Mouse (Mus musculus): ENCODE measurements around the gene Slc35d3.

The Slc35d3 gene

DNA sequence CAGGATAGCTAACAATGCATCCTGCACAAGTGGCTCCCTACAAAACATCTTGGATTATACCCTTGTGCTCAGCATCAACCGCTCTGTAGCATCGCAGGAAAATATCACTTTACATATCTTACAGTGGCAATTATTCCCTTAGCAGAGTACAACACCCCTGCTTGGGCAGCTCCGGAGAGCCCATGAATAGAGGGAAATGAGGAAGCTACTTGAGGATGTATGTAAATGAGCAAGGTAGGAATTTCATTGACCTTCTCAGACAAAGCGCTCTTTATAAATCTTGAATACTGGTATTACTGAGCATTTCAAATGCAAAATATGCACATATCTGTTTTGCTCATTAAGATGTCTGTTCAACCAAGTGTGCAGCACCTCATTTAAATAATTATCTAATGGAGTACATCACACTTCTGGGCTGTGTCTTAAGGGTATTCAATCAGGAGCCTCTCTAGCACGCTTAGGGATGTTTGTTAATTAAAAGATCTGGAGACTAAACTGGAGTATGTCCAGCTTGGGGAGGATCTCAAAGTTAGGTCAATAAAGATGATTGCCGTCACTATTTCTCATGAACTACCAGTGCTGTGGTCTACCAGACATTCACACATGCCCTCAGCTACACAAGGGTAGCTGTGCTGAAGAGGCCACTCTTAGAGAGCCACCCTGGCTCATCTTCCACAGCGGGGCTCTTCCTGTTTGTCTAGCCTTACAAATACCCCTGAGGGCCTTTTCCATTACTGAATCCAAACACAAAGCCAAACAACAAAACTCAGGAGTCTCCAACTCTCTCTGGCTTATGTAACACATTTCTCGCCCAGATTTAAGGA is 15.2 kb downstream of the Slc35d3 start:
- DNase-seq (ENCODE audit: inconsistent age in 2 of 2, low spot score in 1 of 2): no peak

DNA sequence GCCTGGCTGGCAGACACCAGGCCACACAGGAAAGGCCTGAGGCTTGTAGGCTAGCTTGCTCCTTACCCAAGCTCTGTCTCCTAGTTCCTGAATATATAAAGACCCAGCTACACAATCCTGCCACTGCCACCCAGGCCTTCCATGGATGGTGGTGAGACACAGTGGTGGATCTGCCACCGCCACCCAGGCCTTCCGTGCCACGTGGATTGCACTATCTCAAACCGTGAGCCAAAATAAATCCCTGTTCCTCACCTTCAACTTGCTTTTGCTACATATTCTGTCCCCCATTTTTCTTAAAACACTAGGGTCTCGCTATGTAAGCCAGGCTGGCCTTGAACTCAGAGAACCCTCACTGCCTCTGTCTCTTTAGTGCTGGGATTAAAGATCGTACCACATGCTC is 17.0 kb downstream of the Slc35d3 start:
- DNase-seq (ENCODE audit: inconsistent age in 2 of 2, low spot score in 1 of 2): no peak

DNA sequence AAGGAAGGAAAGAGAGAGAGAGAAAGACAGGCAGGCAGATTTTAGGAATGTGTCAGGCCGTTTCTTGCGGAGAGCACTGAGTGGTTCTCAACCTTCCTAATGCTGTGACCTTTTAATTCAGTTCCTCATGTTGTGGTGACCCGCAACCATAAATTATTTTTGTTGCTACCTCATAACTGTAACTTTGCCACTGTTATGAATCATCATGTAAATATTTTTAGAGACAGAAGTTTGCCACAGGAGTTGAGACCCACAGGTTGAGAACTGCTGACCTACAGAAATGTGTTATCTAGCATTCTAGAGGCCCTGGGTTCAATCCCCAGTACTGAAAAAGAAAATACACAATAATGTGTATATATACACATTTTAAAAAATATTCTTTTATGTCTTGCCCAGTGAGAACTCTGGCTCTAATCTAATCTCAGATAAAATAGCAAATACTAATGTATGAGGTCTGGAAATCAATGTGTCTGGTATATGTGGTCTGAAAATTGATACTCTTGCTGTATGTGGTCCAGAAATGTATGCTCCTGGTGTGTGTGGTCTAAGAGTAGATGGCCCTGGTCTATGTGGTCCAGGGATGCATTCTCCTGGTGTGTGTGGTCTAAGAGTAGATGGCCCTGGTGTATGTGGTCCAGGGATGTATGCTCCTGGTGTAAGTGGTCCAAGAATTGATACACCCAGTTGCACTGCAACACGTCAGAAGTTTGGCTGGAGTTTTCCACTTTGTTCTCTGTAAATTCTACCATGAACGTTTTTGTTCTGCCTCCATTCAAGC is 20.0 kb downstream of the Slc35d3 start:
- no peak for DNase-seq (ENCODE audit: inconsistent age in 2 of 2, low spot score in 1 of 2)

DNA sequence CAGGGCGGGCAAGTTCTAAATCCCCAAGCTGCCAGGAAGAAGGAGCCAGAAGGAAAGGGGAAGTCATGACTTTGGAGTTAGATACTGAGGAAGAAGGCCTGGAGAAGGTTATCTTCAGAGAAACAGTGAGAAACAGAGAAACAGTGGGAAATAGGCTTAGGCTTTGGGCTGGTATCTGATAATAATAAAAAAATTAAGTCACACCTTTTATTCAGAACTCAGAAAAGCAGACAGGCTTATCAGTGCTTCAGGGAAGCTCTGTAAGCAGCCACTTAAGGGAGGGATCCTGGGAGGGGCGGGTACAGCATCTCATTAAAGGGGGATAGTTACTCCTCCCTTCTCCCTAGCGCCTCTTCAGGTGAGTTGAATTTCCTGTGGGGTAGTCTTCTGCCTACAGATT is 30.3 kb downstream of the Slc35d3 start:
- DNase-seq (ENCODE audit: inconsistent age in 2 of 2, low spot score in 1 of 2): no peak

DNA sequence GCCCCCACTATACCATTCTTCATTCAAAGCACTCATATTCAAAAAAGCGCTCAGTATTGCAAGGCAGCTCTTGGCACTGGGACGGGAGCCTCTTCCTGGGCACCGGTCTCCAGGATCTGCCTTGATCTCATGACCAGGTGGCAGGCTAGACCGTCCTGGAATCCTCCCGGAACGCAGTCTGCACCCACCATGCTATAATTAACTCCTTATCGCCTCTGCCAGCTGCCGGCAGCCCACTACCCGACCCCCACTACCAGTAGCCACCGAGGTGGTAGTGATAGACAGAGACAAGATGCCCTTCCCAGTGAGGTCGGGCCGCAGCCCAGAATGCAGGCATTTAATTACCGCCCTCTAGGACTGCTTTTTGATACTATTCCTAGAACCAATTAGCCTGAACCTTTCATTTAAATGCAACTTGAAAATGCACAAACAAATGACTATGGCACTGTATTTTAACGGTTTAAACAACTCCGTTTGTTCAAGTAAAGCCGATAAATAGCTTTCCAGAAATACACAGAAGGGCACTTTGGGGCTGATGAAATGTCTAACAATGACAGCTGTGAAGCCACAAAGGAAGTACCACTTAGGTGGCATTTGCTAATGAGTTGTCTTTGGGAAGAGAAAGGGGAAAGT is 32.4 kb downstream of the Slc35d3 start:
- no peak for DNase-seq (ENCODE audit: inconsistent age in 2 of 2, low spot score in 1 of 2)

DNA sequence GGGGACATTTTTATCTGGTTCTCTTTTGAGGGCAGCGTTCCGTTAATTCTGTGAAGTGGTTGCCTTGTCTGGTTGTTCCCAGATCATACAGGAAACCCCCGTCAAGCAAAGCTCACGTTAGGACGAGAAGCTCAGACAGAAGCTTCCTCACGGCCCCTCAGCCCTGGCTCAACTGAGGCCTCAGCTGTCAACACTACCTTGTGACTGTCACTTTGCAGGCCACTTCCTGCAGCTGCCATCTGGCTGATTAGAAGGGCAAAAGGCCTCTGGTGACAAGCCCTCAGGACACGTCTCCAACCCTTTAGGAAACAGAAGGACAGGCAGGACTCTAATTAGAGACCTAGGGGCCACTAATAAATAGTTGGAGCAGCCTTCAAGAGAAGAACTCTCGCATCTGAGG is 35.9 kb downstream of the Slc35d3 start:
- DNase-seq (ENCODE audit: inconsistent age in 2 of 2, low spot score in 1 of 2): peak; percentile 12 to 28

DNA sequence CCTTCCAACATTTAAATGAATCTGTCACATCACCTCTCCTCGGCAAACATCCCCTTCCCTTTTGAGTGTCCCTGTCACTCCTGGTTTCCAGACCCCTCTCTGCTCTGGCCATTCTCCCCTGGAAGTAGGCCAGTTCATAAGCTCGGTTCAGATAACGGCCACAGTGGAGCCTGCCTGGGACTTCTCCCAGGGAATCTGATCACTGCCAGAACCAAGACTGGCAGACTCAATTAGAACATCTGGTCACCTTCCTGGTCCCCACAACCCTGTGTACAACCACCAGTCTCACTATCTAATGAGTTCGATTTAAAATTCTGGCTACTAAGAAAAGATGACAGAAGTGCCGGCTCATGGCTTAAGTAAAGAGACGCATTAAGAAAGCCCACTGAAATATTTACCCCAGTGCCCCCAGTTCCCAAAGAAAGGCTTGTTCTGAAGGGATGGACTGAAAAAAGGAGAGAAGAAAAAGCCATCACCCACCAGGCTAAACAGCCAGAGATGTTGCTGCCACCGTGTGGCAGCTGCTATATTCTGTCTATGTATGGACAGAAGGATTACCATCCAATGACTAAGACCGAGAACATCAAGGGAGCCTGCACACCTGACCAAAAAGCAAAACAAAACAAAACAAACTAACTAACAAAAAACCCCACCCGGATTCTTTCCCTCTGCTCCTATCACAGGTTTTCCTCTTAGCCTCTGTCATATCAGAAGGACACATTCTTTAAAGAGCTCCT is 39.7 kb downstream of the Slc35d3 start:
- DNase-seq (ENCODE audit: inconsistent age in 2 of 2, low spot score in 1 of 2): peak; percentile 21 to 61

DNA sequence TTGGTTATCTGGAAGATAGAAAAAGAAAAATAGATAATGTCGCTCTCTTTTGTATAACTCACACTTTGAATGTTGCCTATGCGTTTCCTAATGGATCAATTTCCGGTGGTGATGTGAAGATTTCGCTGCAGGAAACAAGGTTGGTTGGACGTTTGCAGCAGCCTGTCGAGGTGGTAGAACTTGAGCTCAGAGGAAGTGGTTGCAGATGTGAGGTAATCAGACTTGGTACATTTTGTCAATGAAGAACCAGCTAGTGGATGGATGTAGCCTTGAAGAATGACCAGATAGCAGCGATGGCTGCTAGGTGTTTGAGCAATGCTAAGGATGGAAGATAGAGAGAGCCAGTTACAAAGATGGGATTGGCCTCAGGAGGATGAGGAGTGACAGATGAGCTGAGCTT is 46.5 kb downstream of the Slc35d3 start:
- no peak for DNase-seq (ENCODE audit: inconsistent age in 2 of 2, low spot score in 1 of 2)

DNA sequence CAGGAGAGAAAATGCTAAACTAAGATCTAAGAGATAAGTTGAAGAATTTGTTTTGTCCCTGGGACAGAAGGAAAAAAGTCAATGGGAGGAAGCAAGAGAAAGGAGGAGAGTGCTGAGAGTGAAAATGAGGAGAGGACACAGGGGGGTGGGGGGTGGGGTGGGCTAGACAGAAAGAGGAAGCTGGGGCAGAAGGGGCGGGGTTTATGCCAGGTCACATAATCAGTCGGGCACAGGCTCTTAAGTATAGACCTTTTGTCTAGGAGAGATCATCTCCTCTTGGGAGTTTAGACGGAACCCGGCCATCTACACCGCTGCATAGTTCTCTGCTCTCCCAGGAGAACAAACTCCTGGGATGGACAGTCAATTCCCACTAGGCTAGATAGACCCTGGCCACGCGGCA is 48.3 kb downstream of the Slc35d3 start:
- DNase-seq (ENCODE audit: inconsistent age in 2 of 2, low spot score in 1 of 2): no peak

Data from adrenal gland, adult (tissue).